Mouse (Mus musculus) neural tube, embryonic 14.5 days (tissue): ENCODE data around the gene Sash1. TPM values are rescaled to one million over a fixed set of nuclear protein-coding genes. Genes with fewer than 3 reads are reported as not detected.

ENCODE experiments used
- ATAC-seq: fragments of 200-750 bp; cut with Nextera tagmentation; 2 replicates; pipeline ENCODE4 v1.8.0; 2017; ENCODE audit warnings: low read depth, mild to moderate bottlenecking, moderate TSS enrichment, moderate library complexity
- H3K27ac ChIP-seq: fragments of 300-500 bp; sonication (generic); 2 replicates; pipeline ENCODE4 v1.5.1; 2014; ENCODE audit warnings: low read depth, mild to moderate bottlenecking, control low read depth, low read length, moderate library complexity, mixed read lengths
- H3K27me3 ChIP-seq: fragments of 300-500 bp; sonication (generic); 2 replicates; pipeline ENCODE4 v1.6.1; 2014; ENCODE audit warnings: low read length; ENCODE audit not compliant: control insufficient read depth, insufficient read depth
- H3K36me3 ChIP-seq: fragments of 300-500 bp; sonication (generic); 2 replicates; pipeline ENCODE4 v1.6.1; 2014; ENCODE audit warnings: low read length, mixed read lengths; ENCODE audit not compliant: control insufficient read depth, insufficient read depth
- H3K4me1 ChIP-seq: fragments of 300-500 bp; sonication (generic); 2 replicates; pipeline ENCODE4 v1.6.1; 2014; ENCODE audit warnings: low read length; ENCODE audit not compliant: control insufficient read depth, insufficient read depth
- H3K4me2 ChIP-seq: fragments of 300-500 bp; sonication (generic); 2 replicates; pipeline ENCODE4 v1.6.1; 2014; ENCODE audit warnings: mild to moderate bottlenecking, low read depth, low read length, control low read depth
- H3K4me3 ChIP-seq: fragments of 300-500 bp; sonication (generic); 2 replicates; pipeline ENCODE4 v1.5.1; 2014; ENCODE audit warnings: low read depth, low read length, control low read depth, mixed read lengths
- H3K9ac ChIP-seq: fragments of 300-500 bp; sonication (generic); replicated peaks from 2 replicates; pipeline ENCODE4 v1.6.1; 2014; ENCODE audit warnings: low read depth, mild to moderate bottlenecking, control low read depth, low read length, mixed read lengths
- H3K9me3 ChIP-seq: fragments of 300-500 bp; sonication (generic); 2 replicates; pipeline ENCODE4 v1.6.1; 2016; ENCODE audit warnings: low read length; ENCODE audit not compliant: control insufficient read depth
- WGBS: fragments of 180-500 bp; shearing (Covaris S2); extraction: QIAGEN DNeasy Blood & Tissue Kit; methylation state at CpG from one replicate; pipeline ENCODE4 v1.1.7; 2014; 5-methylcytosine and 5-hydroxymethylcytosine counted together
- polyA plus RNA-seq: library from polyadenylated mRNA; unstranded; fragments of >200 nt; fragmentation: Nextera tagmentation; extraction: Ambion mirVana; gene quantifications from 2 replicates; pipeline ENCODE4 v1.2.1, GENCODE M21; 2014

Gene Sash1
- polyA plus RNA-seq, 1 experiment from 2014 or later: 5.1 TPM

GRCm38 (mm10) chr10:8778845-8779244 is 107.0 kb downstream of the Sash1 start:
- ATAC-seq: no peak
- 91% methylated on average over 7 of the region's 7 CpGs for WGBS
- H3K9ac ChIP-seq: no peak overlapping the region
- H3K9me3 ChIP-seq: no peaks in the 10 kb centered on the region
- H3K4me2 ChIP-seq: no peak overlapping the region
- no peak overlapping the region for H3K4me3 ChIP-seq
- no peaks in the 10 kb centered on the region for H3K36me3 ChIP-seq
- no peaks in the 10 kb centered on the region for H3K27me3 ChIP-seq
- no peaks in the 10 kb centered on the region for H3K4me1 ChIP-seq
- H3K27ac ChIP-seq: no peak overlapping the region

- no peaks in the 10 kb centered on the region for H3K9me3 ChIP-seq
- 89% methylated on average over 12 of the region's 12 CpGs for WGBS
- H3K27me3 ChIP-seq: no peaks in the 10 kb centered on the region
- H3K36me3 ChIP-seq: no peaks in the 10 kb centered on the region
- H3K4me3 ChIP-seq: no peak overlapping the region
- no peak for ATAC-seq
- H3K4me2 ChIP-seq: no peak overlapping the region
- H3K27ac ChIP-seq: no peak overlapping the region
- H3K9ac ChIP-seq: no peak overlapping the region
- no peaks in the 10 kb centered on the region for H3K4me1 ChIP-seq
These were observed 108.2 kb downstream of the Sash1 start for GRCm38 (mm10) chr10:8777552-8778253.

- Histone ChIP-seq H3K4me1 (no peaks in the 10 kb centered on the region), H3K9ac (no peak overlapping the region), H3K4me2 (no peak overlapping the region), H3K27me3 (no peaks in the 10 kb centered on the region), H3K4me3 (no peak overlapping the region), H3K27ac (no peak overlapping the region), H3K9me3 (no peaks in the 10 kb centered on the region), H3K36me3 (no peaks in the 10 kb centered on the region)
- no peak for ATAC-seq
- WGBS: 92% methylated on average over 2 of the region's 2 CpGs
These were observed 109.1 kb downstream of the Sash1 start for GRCm38 (mm10) chr10:8776791-8777190.

GRCm38 (mm10) chr10:8775794-8776193 is 110.1 kb downstream of the Sash1 start:
- Histone ChIP-seq H3K9me3 (no peaks in the 10 kb centered on the region), H3K4me2 (no peak overlapping the region), H3K4me3 (no peak overlapping the region), H3K4me1 (no peaks in the 10 kb centered on the region), H3K36me3 (no peaks in the 10 kb centered on the region), H3K27ac (no peak overlapping the region), H3K27me3 (no peaks in the 10 kb centered on the region), H3K9ac (no peak overlapping the region)
- ATAC-seq: no peak
- WGBS: 85% methylated on average over 2 of the region's 2 CpGs

DNA sequence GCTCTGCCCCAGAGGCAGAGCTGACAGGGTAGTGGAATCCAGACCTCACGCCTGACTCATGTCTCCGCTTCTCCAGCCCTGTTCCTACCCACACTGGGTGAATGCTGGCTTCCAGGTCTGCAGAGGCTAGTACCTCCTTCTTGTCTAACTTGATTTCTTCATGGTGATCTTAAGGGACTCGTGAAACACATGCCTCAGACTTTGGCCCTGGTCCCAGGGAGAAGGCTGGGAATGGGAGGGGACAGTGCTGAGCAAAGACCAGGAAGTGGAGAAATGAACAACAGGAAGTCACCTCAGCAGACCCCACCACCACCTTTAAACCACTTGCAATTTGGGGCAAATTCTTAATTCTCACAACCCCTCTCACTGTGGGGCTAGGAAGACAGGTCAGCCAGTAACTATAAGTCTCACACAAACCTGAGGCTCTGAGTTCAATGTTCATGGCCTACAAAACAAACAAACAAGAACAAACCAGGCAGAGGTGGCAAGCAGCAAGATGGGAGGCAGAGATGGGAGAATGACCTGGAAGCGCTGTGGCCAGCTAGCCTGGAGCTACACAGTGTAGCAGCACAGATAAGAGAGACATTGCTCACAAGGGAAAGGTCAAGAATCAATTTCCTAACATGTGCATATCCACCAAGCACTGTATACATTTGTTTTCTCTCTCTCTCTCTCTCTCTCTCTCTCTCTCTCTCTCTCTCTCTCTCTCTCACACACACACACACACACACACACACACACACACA is 113.2 kb downstream of the Sash1 start:
- no peak overlapping the region for H3K4me2 ChIP-seq
- no peak for ATAC-seq
- H3K4me1 ChIP-seq: no peaks in the 10 kb centered on the region
- H3K27ac ChIP-seq: no peak overlapping the region
- H3K4me3 ChIP-seq: no peak overlapping the region
- 78% methylated on average over 4 of the region's 4 CpGs for WGBS
- no peak overlapping the region for H3K9ac ChIP-seq
- no peaks in the 10 kb centered on the region for H3K36me3 ChIP-seq
- no peaks in the 10 kb centered on the region for H3K9me3 ChIP-seq
- no peaks in the 10 kb centered on the region for H3K27me3 ChIP-seq

DNA sequence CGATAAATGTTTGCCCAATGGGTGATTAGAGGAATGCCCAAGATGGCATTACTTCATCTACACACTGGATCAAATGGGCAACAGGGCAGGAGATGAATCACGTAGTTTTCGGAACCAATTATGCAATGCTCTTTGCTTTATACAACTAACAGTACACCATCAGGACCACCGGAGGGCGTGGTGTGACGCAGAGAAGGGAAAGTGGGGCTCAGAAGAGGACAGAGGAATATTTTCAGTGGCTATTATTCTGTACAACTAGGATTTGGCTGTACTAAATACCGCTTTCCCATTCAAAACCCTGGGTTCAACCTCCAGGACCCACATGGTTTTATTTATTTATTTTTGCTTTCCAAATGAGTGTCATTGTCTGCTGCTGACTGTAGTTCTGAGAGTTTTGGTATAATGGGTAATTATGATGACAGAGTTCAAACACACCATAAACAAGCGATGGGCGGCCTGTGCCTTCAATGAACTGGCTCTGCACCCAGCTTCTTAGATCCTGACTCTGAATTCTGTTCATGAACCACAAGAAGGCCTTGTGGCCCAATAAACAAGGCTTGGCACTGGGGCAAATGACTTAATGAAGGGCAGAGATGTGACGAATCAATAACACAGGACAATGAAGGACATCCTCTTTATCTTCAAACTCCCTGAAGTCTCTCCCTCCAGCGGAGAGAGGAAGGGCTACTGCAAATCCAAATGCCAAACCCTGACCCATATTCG is 114.8 kb downstream of the Sash1 start:
- Histone ChIP-seq H3K9me3 (no peaks in the 10 kb centered on the region), H3K27me3 (no peaks in the 10 kb centered on the region), H3K4me2 (no peak overlapping the region), H3K27ac (no peak overlapping the region), H3K4me3 (no peak overlapping the region), H3K36me3 (no peaks in the 10 kb centered on the region), H3K9ac (no peak overlapping the region), H3K4me1 (no peaks in the 10 kb centered on the region)
- ATAC-seq: no peak
- 88% methylated on average over 12 of the region's 12 CpGs for WGBS

- Histone ChIP-seq H3K9me3 (no peaks in the 10 kb centered on the region), H3K4me3 (no peak overlapping the region), H3K4me1 (no peaks in the 10 kb centered on the region), H3K27me3 (no peaks in the 10 kb centered on the region), H3K36me3 (no peaks in the 10 kb centered on the region), H3K27ac (no peak overlapping the region), H3K4me2 (no peak overlapping the region), H3K9ac (no peak overlapping the region)
- WGBS: 96% methylated on average over 8 of the region's 8 CpGs
- no peak for ATAC-seq
These were observed 117.2 kb downstream of the Sash1 start for GRCm38 (mm10) chr10:8768654-8769053.

- Histone ChIP-seq H3K9ac (no peak overlapping the region), H3K27me3 (no peaks in the 10 kb centered on the region), H3K27ac (no peak overlapping the region), H3K36me3 (no peaks in the 10 kb centered on the region), H3K4me2 (no peak overlapping the region), H3K9me3 (no peaks in the 10 kb centered on the region), H3K4me1 (peaks cover 4% of the 10 kb centered on the region; the same call in 1 of the 2 replicates), H3K4me3 (no peak overlapping the region)
- WGBS: 91% methylated on average over 5 of the region's 5 CpGs
- ATAC-seq: no peak
These were observed 118.5 kb downstream of the Sash1 start for GRCm38 (mm10) chr10:8767381-8767780.
